Mouse (Mus musculus): ENCODE data around the gene Rapgef1. TPM values are rescaled to one million over a fixed set of nuclear protein-coding genes. Genes with fewer than 3 reads are reported as not detected.
"Not testable (repeated sequence)": the region's sequence is repeated elsewhere in the genome, so short reads cannot be mapped to it uniquely, and the experiment has no call there.

Rapgef1 gene
- polyA plus RNA-seq, 1 experiment = 75.7 TPM

- TF ChIP-seq POLR2A (IDR thresholded peaks at IDR 0.05; ENCODE audit: insufficient read depth, low read depth, low read length) (no peak), CTCF (IDR thresholded peaks at IDR 0.05; ENCODE audit: insufficient read depth, low read depth, low read length) (no peak)
- 64% methylated on average over 5 of the region's 5 CpGs for WGBS
- peaks cover 35% of the 10 kb centered on the region for H3K4me1 ChIP-seq (ENCODE audit: control insufficient read depth, insufficient read depth, low read length)
- no peak overlapping the region for H3K27ac ChIP-seq (ENCODE audit: insufficient read depth, low read depth, low read length)
- H3K4me3 ChIP-seq (ENCODE audit: insufficient read depth, low read depth, low read length) = no peak overlapping the region
Observed at GRCm38 (mm10) chr2:29628186-29628585, 8.7 kb downstream of the Rapgef1 start.

- 82% methylated on average over 5 of the region's 5 CpGs for WGBS
- H3K4me3 ChIP-seq (ENCODE audit: insufficient read depth, low read depth, low read length) = no peak overlapping the region
- TF ChIP-seq CTCF (IDR thresholded peaks at IDR 0.05; ENCODE audit: insufficient read depth, low read depth, low read length) (no peak), POLR2A (IDR thresholded peaks at IDR 0.05; ENCODE audit: insufficient read depth, low read depth, low read length) (no peak)
- peaks cover 33% of the 10 kb centered on the region for H3K4me1 ChIP-seq (ENCODE audit: control insufficient read depth, insufficient read depth, low read length)
- no peak overlapping the region for H3K27ac ChIP-seq (ENCODE audit: insufficient read depth, low read depth, low read length)
Observed at GRCm38 (mm10) chr2:29628763-29629181, 9.3 kb downstream of the Rapgef1 start.

- 80% methylated on average over 2 of the region's 2 CpGs for WGBS
- Histone ChIP-seq H3K27ac (ENCODE audit: insufficient read depth, low read depth, low read length) (no peak overlapping the region), H3K4me1 (ENCODE audit: control insufficient read depth, insufficient read depth, low read length) (peaks cover 32% of the 10 kb centered on the region), H3K4me3 (ENCODE audit: insufficient read depth, low read depth, low read length) (no peak overlapping the region)
- TF ChIP-seq POLR2A (IDR thresholded peaks at IDR 0.05; ENCODE audit: insufficient read depth, low read depth, low read length) = no peak
- TF ChIP-seq CTCF (IDR thresholded peaks at IDR 0.05; ENCODE audit: insufficient read depth, low read depth, low read length) = no peak
Observed at GRCm38 (mm10) chr2:29629311-29629710, 9.8 kb downstream of the Rapgef1 start.

- Histone ChIP-seq H3K4me1 (ENCODE audit: control insufficient read depth, insufficient read depth, low read length) (peaks cover 33% of the 10 kb centered on the region), H3K27ac (ENCODE audit: insufficient read depth, low read depth, low read length) (no peak overlapping the region), H3K4me3 (ENCODE audit: insufficient read depth, low read depth, low read length) (no peak overlapping the region)
- 92% methylated on average over 10 of the region's 10 CpGs for whole genome bisulfite sequencing
- TF ChIP-seq CTCF (IDR thresholded peaks at IDR 0.05; ENCODE audit: insufficient read depth, low read depth, low read length) (no peak), POLR2A (IDR thresholded peaks at IDR 0.05; ENCODE audit: insufficient read depth, low read depth, low read length) (no peak)
Observed at GRCm38 (mm10) chr2:29630141-29630771, 10.7 kb downstream of the Rapgef1 start.

GRCm38 (mm10) chr2:29631020-29631419, 11.5 kb downstream of the Rapgef1 start:
- Histone ChIP-seq H3K4me3 (ENCODE audit: insufficient read depth, low read depth, low read length) (no peak overlapping the region), H3K27ac (ENCODE audit: insufficient read depth, low read depth, low read length) (no peak overlapping the region), H3K4me1 (ENCODE audit: control insufficient read depth, insufficient read depth, low read length) (peaks cover 27% of the 10 kb centered on the region)
- TF ChIP-seq POLR2A (IDR thresholded peaks at IDR 0.05; ENCODE audit: insufficient read depth, low read depth, low read length) = no peak
- no peak for TF ChIP-seq CTCF (IDR thresholded peaks at IDR 0.05; ENCODE audit: insufficient read depth, low read depth, low read length)

- peaks cover 26% of the 10 kb centered on the region for H3K4me1 ChIP-seq (ENCODE audit: control insufficient read depth, insufficient read depth, low read length)
- H3K27ac ChIP-seq (ENCODE audit: insufficient read depth, low read depth, low read length); H3K4me3 ChIP-seq (ENCODE audit: insufficient read depth, low read depth, low read length): not testable (repeated sequence)
- 85% methylated on average over 12 of the region's 12 CpGs for WGBS
Observed at GRCm38 (mm10) chr2:29631564-29632167, 12.1 kb downstream of the Rapgef1 start.

- TF ChIP-seq POLR2A (IDR thresholded peaks at IDR 0.05; ENCODE audit: insufficient read depth, low read depth, low read length) (no peak), CTCF (IDR thresholded peaks at IDR 0.05; ENCODE audit: insufficient read depth, low read depth, low read length) (no peak)
- H3K27ac ChIP-seq (ENCODE audit: insufficient read depth, low read depth, low read length) = no peak overlapping the region
- no peak overlapping the region for H3K4me3 ChIP-seq (ENCODE audit: insufficient read depth, low read depth, low read length)
- peaks cover 26% of the 10 kb centered on the region for H3K4me1 ChIP-seq (ENCODE audit: control insufficient read depth, insufficient read depth, low read length)
- 76% methylated on average over 3 of the region's 3 CpGs for WGBS
Observed at GRCm38 (mm10) chr2:29632168-29632662, 12.7 kb downstream of the Rapgef1 start.

GRCm38 (mm10) chr2:29633101-29633554, 13.6 kb downstream of the Rapgef1 start:
- Histone ChIP-seq H3K27ac (ENCODE audit: insufficient read depth, low read depth, low read length) (no peak overlapping the region), H3K4me1 (ENCODE audit: control insufficient read depth, insufficient read depth, low read length) (peaks cover 31% of the 10 kb centered on the region), H3K4me3 (ENCODE audit: insufficient read depth, low read depth, low read length) (no peak overlapping the region)
- 40% methylated on average over 6 of the region's 6 CpGs for WGBS
- TF ChIP-seq CTCF (IDR thresholded peaks at IDR 0.05; ENCODE audit: insufficient read depth, low read depth, low read length) (no peak), POLR2A (IDR thresholded peaks at IDR 0.05; ENCODE audit: insufficient read depth, low read depth, low read length) (no peak)

GRCm38 (mm10) chr2:29633782-29634181, 14.3 kb downstream of the Rapgef1 start:
- H3K4me3 ChIP-seq (ENCODE audit: insufficient read depth, low read depth, low read length) = no peak overlapping the region
- WGBS = 83% methylated on average over 3 of the region's 3 CpGs
- no peak overlapping the region for H3K27ac ChIP-seq (ENCODE audit: insufficient read depth, low read depth, low read length)
- TF ChIP-seq CTCF (IDR thresholded peaks at IDR 0.05; ENCODE audit: insufficient read depth, low read depth, low read length) = no peak
- TF ChIP-seq POLR2A (IDR thresholded peaks at IDR 0.05; ENCODE audit: insufficient read depth, low read depth, low read length) = no peak
- peaks cover 30% of the 10 kb centered on the region for H3K4me1 ChIP-seq (ENCODE audit: control insufficient read depth, insufficient read depth, low read length)
